Mouse (Mus musculus): ENCODE measurements at regions not wholly inside any gene's neighbourhood (a gene's known extent, or its start where the extent isn't known, plus 50 kb on each side); places are given as distances from the start of the nearest gene placed in this dataset.

DNA sequence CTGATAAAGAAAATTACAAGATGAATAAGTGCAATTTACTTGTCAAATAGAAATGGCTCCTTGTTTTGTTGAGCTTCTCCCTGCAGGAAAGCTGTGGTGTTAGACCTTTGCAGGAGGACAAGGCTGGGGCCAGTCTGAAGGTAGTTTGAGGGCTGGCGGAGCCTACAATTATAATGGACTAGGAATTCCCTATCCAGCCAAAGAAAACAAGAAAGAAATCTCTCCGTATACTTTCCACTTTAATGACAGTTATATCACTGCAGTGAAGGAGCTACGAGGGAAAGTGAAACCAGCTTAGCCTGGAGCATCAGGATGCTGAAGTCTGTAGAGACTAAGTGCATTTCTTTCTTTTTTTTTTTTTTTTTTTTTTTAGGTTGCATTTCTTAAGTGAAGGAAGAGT is 104.8 kb upstream of the Sstr4 start:
- WGBS: 73% methylated on average over 3 of the region's 3 CpGs
- H3K27ac ChIP-seq (ENCODE audit: low read depth, low read length): no peak overlapping the region
- no peak overlapping the region for H3K4me3 ChIP-seq (ENCODE audit: low read length)
- no peaks in the 10 kb centered on the region for H3K9me3 ChIP-seq (ENCODE audit: control insufficient read depth, low read length)
- H3K27me3 ChIP-seq (replicated peaks; ENCODE audit: control insufficient read depth, insufficient read depth, low read length): no peaks in the 10 kb centered on the region
- H3K9ac ChIP-seq (ENCODE audit: low read depth, low read length): no peak overlapping the region
- ATAC-seq: no peak
- no peak overlapping the region for H3K4me2 ChIP-seq (ENCODE audit: low read length)
- no peaks in the 10 kb centered on the region for H3K4me1 ChIP-seq (ENCODE audit: control insufficient read depth, insufficient read depth, low read depth, low read length)
- no peaks in the 10 kb centered on the region for H3K36me3 ChIP-seq (ENCODE audit: control insufficient read depth, insufficient read depth, low read length)

DNA sequence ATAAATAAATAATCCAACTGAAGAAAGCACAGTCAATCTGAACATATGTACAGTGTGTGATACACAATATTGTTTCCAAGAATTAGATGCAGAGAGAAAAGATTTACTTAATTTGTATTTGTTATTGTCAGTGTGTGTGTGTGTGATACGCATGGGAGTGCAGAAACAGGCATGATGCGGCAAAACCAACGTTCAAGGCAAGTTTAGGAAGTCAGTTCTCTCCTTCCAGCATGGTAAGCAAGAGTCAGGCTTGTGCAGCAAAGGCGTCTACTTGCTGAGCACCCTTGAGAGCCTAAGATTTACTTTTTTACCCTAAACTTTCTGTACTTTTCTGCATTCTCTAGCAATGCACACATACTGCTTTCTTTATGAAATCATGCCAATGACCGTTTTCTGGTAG is 102.7 kb upstream of the Sstr4 start:
- Histone ChIP-seq H3K4me3 (ENCODE audit: low read length) (no peak overlapping the region), H3K36me3 (ENCODE audit: control insufficient read depth, insufficient read depth, low read length) (no peaks in the 10 kb centered on the region), H3K4me1 (ENCODE audit: control insufficient read depth, insufficient read depth, low read depth, low read length) (no peaks in the 10 kb centered on the region), H3K4me2 (ENCODE audit: low read length) (no peak overlapping the region), H3K27ac (ENCODE audit: low read depth, low read length) (no peak overlapping the region), H3K27me3 (replicated peaks; ENCODE audit: control insufficient read depth, insufficient read depth, low read length) (no peaks in the 10 kb centered on the region), H3K9ac (ENCODE audit: low read depth, low read length) (no peak overlapping the region), H3K9me3 (ENCODE audit: control insufficient read depth, low read length) (no peaks in the 10 kb centered on the region)
- WGBS: 91% methylated on average over 5 of the region's 5 CpGs
- no peak for ATAC-seq

DNA sequence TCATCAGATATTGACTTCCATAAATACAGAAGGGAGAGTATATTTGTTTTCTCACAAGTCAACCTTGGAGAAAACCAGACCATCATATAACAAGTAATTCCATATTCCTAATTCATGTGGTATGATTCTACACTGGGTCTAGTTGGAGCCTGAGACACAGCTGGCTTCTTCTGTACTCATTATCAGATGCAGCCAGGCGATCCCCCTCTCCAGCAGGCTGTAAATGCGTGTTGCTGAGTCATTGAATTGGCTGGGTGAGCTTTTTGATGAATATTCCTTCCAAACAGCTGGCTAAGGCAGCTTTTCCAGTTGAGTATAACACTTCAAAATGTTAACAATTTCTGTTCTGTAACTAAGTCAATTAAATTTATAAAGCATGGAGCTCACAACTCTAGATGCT is 102.2 kb upstream of the Sstr4 start:
- Histone ChIP-seq H3K4me3 (ENCODE audit: low read length) (no peak overlapping the region), H3K36me3 (ENCODE audit: control insufficient read depth, insufficient read depth, low read length) (no peaks in the 10 kb centered on the region), H3K27me3 (replicated peaks; ENCODE audit: control insufficient read depth, insufficient read depth, low read length) (no peaks in the 10 kb centered on the region), H3K9me3 (ENCODE audit: control insufficient read depth, low read length) (no peaks in the 10 kb centered on the region), H3K4me2 (ENCODE audit: low read length) (no peak overlapping the region), H3K27ac (ENCODE audit: low read depth, low read length) (no peak overlapping the region), H3K4me1 (ENCODE audit: control insufficient read depth, insufficient read depth, low read depth, low read length) (no peaks in the 10 kb centered on the region), H3K9ac (ENCODE audit: low read depth, low read length) (no peak overlapping the region)
- 40% methylated on average over 2 of the region's 2 CpGs for WGBS
- ATAC-seq: peak; percentile 77; the same call in 1 of the 2 replicates

DNA sequence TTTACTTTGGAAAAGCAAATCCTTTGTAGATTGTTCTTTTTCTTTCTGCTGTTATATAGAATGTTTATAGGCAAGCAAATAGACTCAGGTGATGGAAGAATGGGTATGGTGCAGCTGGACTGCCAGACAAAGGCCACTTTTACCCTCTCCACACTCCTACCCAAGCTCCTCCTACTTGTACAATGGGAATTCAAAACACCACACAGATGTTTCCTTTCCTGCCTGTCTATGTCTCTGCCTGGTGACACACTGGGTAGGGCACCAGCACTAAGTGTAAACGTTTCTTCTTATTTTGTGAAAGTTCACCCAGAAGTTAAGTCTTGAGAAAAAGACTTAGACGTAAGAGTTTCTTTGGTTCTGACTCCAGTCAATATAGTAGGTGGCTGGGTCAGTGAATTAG is 94.3 kb upstream of the Sstr4 start:
- Histone ChIP-seq H3K27me3 (replicated peaks; ENCODE audit: control insufficient read depth, insufficient read depth, low read length) (no peaks in the 10 kb centered on the region), H3K4me1 (ENCODE audit: control insufficient read depth, insufficient read depth, low read depth, low read length) (no peaks in the 10 kb centered on the region), H3K36me3 (ENCODE audit: control insufficient read depth, insufficient read depth, low read length) (no peaks in the 10 kb centered on the region), H3K4me2 (ENCODE audit: low read length) (no peak overlapping the region), H3K27ac (ENCODE audit: low read depth, low read length) (no peak overlapping the region), H3K9me3 (ENCODE audit: control insufficient read depth, low read length) (no peaks in the 10 kb centered on the region), H3K9ac (ENCODE audit: low read depth, low read length) (no peak overlapping the region), H3K4me3 (ENCODE audit: low read length) (no peak overlapping the region)
- 85% methylated on average over 2 of the region's 2 CpGs for WGBS
- ATAC-seq: no peak

DNA sequence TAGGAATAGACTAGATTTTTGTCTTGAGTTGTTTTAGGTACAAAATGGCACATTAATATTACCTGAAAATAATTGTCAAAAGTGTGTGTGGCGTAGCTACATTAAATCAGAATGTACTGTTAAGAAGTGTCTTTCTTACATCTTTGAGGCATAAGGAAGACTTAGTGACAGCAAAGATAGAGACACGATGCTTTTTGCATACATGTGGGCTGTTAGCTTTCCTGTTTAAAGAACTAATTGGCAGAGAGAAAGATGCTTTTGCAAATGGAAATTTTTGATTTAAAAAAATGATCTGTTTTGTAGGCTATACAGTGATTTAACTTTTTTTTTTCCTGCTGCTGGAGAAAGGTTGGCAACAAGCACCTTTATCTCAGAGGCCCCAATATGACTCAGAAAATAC is 82.9 kb upstream of the Sstr4 start:
- H3K9ac ChIP-seq (ENCODE audit: low read depth, low read length): no peak overlapping the region
- no peak for ATAC-seq
- no peaks in the 10 kb centered on the region for H3K36me3 ChIP-seq (ENCODE audit: control insufficient read depth, insufficient read depth, low read length)
- H3K9me3 ChIP-seq (ENCODE audit: control insufficient read depth, low read length): no peaks in the 10 kb centered on the region
- H3K4me1 ChIP-seq (ENCODE audit: control insufficient read depth, insufficient read depth, low read depth, low read length): no peaks in the 10 kb centered on the region
- no peak overlapping the region for H3K27ac ChIP-seq (ENCODE audit: low read depth, low read length)
- no peaks in the 10 kb centered on the region for H3K27me3 ChIP-seq (replicated peaks; ENCODE audit: control insufficient read depth, insufficient read depth, low read length)
- WGBS: 87% methylated on average over 2 of the region's 2 CpGs
- no peak overlapping the region for H3K4me3 ChIP-seq (ENCODE audit: low read length)
- no peak overlapping the region for H3K4me2 ChIP-seq (ENCODE audit: low read length)

DNA sequence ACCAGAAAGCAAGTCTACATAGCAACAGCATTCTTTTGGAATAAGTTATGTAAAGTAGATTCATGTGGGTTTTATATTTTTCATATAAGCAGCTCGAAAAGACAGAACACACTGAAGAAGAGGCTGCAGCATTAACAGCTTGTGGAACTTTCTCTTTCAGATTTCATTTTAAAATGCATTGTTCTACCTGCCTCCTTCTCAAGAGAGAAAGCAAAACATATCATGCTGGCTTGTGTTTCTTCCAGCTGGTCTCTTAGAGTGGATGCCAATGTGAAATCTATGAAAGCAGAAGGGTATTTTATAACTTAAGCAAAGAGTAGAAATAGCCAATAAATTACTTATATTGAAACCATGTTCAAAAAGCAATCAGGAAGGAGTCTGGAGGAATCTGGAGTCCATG is 74.2 kb upstream of the Sstr4 start:
- 81% methylated on average over 1 of the region's 1 CpGs for WGBS

DNA sequence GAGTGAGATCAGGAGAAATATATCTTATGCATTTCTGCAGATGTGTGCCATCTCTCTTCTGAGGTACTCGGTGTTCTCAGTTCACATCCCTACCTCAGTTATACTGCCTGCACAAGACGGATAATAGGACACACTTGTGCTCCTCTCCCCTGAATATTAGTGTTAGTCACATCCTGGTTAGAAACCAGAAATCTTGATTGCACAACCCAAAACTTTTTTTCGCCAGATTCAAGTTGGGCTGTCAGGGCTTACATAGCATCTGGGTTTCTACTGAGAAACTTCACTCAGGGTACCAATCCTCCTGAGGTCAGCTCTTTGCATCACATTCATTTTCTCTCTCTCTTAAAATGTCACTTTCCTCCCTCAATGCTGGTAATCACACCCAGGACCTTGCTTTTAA is 69.8 kb upstream of the Sstr4 start:
- ATAC-seq: no peak
- Histone ChIP-seq H3K4me1 (ENCODE audit: control insufficient read depth, insufficient read depth, low read depth, low read length) (no peaks in the 10 kb centered on the region), H3K9ac (ENCODE audit: low read depth, low read length) (no peak overlapping the region), H3K27ac (ENCODE audit: low read depth, low read length) (no peak overlapping the region), H3K36me3 (ENCODE audit: control insufficient read depth, insufficient read depth, low read length) (no peaks in the 10 kb centered on the region), H3K4me3 (ENCODE audit: low read length) (no peak overlapping the region), H3K9me3 (ENCODE audit: control insufficient read depth, low read length) (no peaks in the 10 kb centered on the region), H3K4me2 (ENCODE audit: low read length) (no peak overlapping the region), H3K27me3 (replicated peaks; ENCODE audit: control insufficient read depth, insufficient read depth, low read length) (no peaks in the 10 kb centered on the region)
- WGBS: 90% methylated on average over 3 of the region's 3 CpGs

More for the DNA sequence above, 74.2 kb upstream of the Sstr4 start:
- Histone ChIP-seq H3K9me3 (ENCODE audit: control insufficient read depth, low read length) (no peaks in the 10 kb centered on the region), H3K4me3 (ENCODE audit: low read length) (no peak overlapping the region), H3K27ac (ENCODE audit: low read depth, low read length) (no peak overlapping the region), H3K27me3 (replicated peaks; ENCODE audit: control insufficient read depth, insufficient read depth, low read length) (no peaks in the 10 kb centered on the region), H3K4me1 (ENCODE audit: control insufficient read depth, insufficient read depth, low read depth, low read length) (no peaks in the 10 kb centered on the region), H3K4me2 (ENCODE audit: low read length) (no peak overlapping the region), H3K9ac (ENCODE audit: low read depth, low read length) (no peak overlapping the region), H3K36me3 (ENCODE audit: control insufficient read depth, insufficient read depth, low read length) (no peaks in the 10 kb centered on the region)
- no peak for ATAC-seq

DNA sequence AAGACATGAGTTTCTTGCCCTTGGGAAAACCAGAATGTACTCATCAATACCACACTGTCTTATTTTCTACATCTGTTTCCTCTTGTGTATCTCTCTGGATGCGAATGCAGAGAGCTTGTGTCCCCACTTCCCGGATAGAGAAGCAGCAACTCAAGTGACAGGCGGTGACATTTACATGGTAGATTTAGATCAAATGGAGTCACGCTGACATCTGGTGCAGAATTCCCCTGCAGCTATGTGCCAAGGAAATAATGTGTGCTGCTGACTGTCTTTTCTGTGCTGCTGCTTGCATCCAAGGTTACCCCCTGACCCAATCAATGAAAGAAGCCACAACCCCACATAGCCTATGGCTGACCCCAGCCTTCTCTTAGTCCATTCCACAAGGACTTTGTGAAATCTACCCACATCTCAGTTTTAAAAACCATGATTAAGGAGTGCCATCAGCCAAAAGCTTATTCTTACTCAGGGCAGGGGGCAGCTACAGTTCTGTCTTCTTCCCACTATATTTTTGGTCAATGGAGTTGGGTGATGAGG is 69.2 kb upstream of the Sstr4 start:
- H3K27ac ChIP-seq (ENCODE audit: low read depth, low read length): no peak overlapping the region
- H3K4me1 ChIP-seq (ENCODE audit: control insufficient read depth, insufficient read depth, low read depth, low read length): no peaks in the 10 kb centered on the region
- no peaks in the 10 kb centered on the region for H3K27me3 ChIP-seq (replicated peaks; ENCODE audit: control insufficient read depth, insufficient read depth, low read length)
- H3K4me2 ChIP-seq (ENCODE audit: low read length): no peak overlapping the region
- no peak overlapping the region for H3K4me3 ChIP-seq (ENCODE audit: low read length)
- H3K36me3 ChIP-seq (ENCODE audit: control insufficient read depth, insufficient read depth, low read length): no peaks in the 10 kb centered on the region
- H3K9ac ChIP-seq (ENCODE audit: low read depth, low read length): no peak overlapping the region
- ATAC-seq: no peak
- no peaks in the 10 kb centered on the region for H3K9me3 ChIP-seq (ENCODE audit: control insufficient read depth, low read length)
- 43% methylated on average over 4 of the region's 4 CpGs for WGBS

DNA sequence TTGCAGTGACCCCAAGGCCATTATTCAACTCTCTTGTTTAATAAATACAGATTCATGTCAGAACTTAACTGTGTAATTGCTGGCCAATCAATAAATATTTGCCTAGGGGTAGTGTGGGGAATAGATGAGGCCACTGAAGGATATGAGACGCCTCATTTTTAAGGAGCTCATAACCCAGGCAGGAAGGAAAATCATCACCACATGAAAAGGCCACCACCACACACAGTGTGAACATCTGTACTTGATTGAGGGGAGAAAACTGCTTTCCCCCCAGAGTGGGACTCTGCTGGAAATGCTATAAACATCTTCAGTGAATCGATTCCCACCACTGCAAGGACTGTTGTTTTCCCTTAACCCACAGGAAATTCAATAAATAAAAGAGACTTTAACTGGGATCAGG is 68.7 kb upstream of the Sstr4 start:
- H3K9me3 ChIP-seq (ENCODE audit: control insufficient read depth, low read length): no peaks in the 10 kb centered on the region
- no peaks in the 10 kb centered on the region for H3K27me3 ChIP-seq (replicated peaks; ENCODE audit: control insufficient read depth, insufficient read depth, low read length)
- 58% methylated on average over 2 of the region's 2 CpGs for WGBS
- no peaks in the 10 kb centered on the region for H3K4me1 ChIP-seq (ENCODE audit: control insufficient read depth, insufficient read depth, low read depth, low read length)
- no peak overlapping the region for H3K4me2 ChIP-seq (ENCODE audit: low read length)
- H3K36me3 ChIP-seq (ENCODE audit: control insufficient read depth, insufficient read depth, low read length): no peaks in the 10 kb centered on the region
- no peak for ATAC-seq
- H3K4me3 ChIP-seq (ENCODE audit: low read length): no peak overlapping the region
- no peak overlapping the region for H3K9ac ChIP-seq (ENCODE audit: low read depth, low read length)
- H3K27ac ChIP-seq (ENCODE audit: low read depth, low read length): no peak overlapping the region

DNA sequence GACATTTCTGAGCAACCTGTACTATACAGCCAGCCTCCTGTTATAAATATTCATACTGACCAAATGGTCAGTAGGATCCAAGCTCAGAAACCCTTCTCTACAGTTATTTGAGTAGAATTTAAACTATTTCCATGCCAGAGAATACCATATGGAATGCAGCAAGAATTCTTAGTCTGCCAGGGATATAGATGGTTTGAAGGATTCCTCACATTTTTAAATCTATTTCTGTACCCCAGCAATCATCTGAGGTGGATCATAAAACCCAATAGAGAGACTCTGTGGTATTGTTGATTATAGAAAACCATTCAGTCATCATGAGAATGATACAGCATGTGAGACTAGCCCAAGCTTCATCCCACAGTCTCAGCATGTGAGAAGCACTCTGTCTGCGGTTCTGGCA is 67.6 kb upstream of the Sstr4 start:
- no peak overlapping the region for H3K9ac ChIP-seq (ENCODE audit: low read depth, low read length)
- no peaks in the 10 kb centered on the region for H3K4me1 ChIP-seq (ENCODE audit: control insufficient read depth, insufficient read depth, low read depth, low read length)
- ATAC-seq: no peak
- H3K27ac ChIP-seq (ENCODE audit: low read depth, low read length): no peak overlapping the region
- no peaks in the 10 kb centered on the region for H3K9me3 ChIP-seq (ENCODE audit: control insufficient read depth, low read length)
- no peaks in the 10 kb centered on the region for H3K27me3 ChIP-seq (replicated peaks; ENCODE audit: control insufficient read depth, insufficient read depth, low read length)
- WGBS: 79% methylated on average over 1 of the region's 1 CpGs
- no peaks in the 10 kb centered on the region for H3K36me3 ChIP-seq (ENCODE audit: control insufficient read depth, insufficient read depth, low read length)
- no peak overlapping the region for H3K4me3 ChIP-seq (ENCODE audit: low read length)
- no peak overlapping the region for H3K4me2 ChIP-seq (ENCODE audit: low read length)

Data from hindbrain, embryonic 16.5 days (tissue).